Mouse (Mus musculus) cerebellum, adult 18-20 months (tissue): ENCODE data around the gene Cep250.
"Not testable (repeated sequence)": the region's sequence is repeated elsewhere in the genome, so short reads cannot be mapped to it uniquely, and the experiment has no call there.

ENCODE experiments used
- DNase-seq, 2 experiments: peaks; one replicate each; pipeline ENCODE4 v3.0.0; 2021

The Cep250 gene

DNA sequence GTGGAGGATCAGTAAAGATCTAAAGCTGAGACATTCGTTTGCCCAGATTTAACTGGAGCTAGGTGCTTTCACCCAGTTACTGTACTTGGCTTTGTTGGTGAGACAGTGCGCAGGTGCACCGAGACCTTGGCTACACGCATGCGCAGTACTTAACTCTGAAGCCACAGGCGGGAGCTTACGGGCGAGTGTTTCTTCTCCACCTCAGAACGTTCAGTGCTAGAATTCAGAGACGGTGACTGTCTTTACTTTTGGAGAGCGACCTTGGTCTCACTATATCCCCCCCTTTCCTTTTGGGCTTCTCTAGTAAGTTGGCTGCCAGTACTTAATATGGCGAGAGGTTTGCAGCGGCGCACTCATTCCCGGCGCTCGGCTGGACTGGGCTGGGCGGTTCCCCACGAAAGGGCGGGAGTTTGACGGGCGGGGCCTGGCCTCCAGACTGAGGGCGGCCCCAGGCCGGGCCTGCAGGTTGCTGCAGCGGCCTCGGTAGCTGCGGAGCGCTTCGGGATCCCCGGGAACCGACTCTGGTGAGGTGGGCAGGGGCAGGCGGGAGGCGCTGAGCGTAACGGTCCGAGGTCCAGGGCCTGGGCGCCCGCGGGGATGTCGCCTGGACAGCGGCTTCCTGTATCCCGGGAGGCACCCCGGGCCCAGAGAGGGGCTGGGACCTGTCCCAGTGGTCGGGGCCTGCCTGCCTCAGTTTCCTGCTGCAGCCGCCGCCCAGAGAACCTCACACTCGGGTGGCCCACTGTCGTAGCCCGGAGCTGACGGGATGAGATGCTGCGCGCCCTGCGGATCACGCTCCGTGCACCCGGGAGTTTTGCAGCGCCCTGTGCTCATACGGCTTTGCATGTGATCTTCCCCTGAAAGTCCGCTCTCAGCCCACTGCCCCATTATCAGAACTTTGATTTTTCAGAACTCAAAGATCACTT lies at the start of gene Cep250:
Gene Cep250, plus strand, starts transcription at position 325 of the 926 bp plus-strand sequence.
- peak; percentile 92 to 94 for DNase-seq

DNA sequence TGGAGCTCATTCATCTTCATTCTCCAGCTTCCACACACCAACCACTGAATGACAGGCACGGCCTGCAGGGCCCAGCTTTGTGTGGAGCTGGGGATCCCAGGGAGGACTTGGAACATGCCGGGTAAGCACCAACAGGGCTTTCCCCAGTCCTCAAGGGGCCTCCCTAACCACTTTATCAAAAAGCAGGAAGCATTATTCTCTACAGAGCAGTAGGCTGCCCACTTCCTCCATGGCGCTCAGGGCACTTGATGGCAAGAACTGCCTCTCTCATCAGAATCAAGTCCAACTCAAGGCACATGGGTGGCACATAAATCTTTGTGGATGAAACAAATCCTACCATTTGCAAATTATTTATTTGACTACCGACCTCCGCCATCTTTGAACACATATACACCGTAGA lies 41.6 kb upstream of the Cep250 start:
- DNase-seq: no peak

DNA sequence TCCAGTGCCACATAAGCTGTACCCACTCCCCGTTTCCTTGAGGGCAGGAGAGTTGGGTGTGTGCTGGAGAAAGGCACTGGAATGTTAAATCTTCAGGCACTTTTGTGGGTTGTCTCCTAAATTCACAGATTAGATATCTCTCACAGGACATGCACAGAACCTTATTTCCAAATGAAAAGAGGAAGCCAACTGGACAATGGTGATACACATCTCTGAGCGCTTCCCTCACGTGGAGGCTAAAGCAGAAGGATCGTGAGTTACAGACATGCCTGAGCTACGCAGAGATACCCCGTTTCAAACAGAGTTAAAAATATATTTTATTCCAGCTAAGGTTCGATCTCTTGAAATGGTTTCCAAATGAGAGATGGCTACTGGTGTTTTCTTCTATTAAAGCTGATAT lies 33.1 kb upstream of the Cep250 start:
- DNase-seq: no peak

DNA sequence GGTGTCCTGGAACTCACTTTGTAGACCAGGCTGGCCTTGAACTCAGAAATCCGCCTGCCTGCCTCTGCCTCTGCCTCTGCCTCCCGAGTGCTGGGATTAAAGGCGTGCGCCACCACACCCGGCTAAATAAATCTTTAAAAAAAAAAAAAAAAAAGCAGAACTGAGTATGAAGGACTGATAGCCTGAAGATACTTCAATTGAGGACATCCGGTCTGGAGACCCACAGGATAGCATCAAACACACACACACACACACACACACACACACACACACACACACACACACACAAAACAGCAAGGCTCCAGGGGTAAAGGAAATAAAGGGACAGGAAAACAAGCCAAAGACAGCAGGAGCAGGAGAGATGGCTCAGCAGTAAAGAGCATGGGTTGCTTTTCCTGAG lies 31.0 kb upstream of the Cep250 start:
- not testable (repeated sequence) for DNase-seq

DNA sequence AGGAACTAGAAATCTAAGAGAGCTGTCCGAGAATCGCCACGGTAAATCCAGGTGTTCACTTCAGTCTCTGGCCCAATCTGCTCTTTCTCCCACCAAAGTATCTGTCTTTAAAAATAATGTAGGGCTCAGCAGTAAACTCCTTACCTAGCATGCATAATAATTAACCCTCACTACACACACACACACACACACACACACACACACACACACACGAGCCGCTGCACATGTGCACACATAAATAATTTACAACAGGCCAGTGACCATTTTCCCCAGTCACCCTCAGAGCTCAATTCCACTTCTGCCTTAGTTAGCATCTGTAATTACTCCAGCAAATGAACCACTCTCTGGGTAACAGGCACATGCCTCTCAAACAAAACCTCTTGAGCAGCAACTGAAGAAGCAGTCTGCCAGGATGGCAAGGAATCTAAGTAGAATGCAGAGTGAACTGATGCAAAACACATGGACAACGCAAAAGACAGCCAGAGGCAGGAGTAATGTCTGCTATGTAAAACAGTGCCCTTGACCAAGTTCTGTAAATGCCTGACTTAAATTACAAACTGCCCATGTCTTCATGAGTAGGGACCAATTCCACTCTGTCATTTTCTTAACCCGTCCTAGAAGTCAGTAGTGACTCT lies 27.4 kb upstream of the Cep250 start:
- DNase-seq: no peak

DNA sequence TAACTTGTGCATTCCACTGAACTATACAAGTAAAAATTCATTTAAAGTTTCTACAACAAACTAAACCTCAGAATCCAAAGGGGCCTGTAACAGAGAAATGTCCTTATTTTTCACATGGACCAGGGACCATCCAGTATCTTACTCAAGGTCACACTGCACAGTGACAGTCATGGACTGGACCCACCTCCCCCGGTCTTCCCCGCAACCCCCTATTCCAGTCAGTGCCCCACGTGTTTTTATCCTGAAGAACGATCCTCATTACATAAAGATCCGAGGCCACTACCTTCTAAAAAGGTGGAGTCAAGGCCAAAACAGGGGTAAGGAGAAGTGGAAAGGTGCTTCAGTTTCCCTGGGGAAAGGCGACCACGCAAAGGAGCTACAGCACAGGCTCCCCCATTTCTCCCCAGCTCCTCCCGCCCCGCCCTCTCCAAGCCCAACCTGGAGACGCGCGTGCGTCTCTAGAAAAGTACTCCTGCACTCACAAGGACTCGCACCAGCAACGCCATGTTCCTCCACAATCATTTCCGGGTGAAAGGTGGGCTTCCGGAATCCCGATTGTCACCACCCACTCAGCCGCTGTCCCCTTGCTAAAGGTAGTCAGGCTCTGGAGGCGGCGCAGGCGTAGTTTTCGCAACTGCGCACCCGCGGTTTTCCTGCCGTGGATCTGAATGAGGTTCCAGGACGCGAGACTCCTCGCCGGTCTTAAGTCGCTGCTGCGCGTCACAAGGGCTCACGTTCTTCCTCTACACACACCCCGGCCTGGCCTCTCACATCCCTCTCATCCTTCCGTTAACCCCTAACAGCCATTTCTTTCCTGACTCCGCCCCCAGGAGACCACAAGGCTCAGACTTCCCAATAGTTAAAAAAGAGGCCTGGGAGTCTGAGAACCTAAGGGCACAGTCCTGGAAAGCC lies 26.5 kb upstream of the Cep250 start, which contains the start of gene Uqcc1:
Gene Uqcc1, minus strand, starts transcription at position 780 of the 912 bp plus-strand sequence.
- DNase-seq: peak; percentile 91 to 95

DNA sequence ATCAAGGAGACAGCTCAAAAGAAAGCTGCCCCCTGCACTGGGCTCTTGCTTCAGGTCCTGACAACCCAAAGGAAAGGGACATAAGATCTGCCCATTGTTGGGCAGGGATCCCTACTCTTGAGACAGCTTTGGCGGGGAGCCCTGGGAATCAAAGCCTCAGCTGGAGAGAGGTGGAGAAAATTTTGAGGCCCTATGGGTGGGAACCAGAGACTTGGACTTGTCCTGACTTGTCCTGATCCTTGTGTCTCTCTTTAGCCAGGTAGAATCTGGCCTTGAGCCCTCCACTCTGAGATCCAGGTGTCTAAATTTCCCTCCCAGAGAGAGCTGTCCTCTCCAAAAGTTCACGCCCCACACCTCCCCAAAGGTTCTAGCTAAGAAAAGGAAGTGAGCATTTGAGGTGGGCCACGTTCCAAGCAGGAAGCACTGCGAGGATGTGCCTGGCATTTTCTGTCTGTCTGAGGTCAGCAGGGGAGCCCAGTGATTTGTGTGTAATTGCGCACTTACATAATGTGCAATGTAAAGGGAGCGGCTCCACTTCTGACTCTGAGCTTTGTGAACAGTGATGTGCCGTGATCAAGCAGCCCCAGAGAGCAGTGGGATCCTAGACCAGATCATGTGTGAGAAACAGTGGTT lies 16.2 kb upstream of the Cep250 start:
- DNase-seq: no peak

DNA sequence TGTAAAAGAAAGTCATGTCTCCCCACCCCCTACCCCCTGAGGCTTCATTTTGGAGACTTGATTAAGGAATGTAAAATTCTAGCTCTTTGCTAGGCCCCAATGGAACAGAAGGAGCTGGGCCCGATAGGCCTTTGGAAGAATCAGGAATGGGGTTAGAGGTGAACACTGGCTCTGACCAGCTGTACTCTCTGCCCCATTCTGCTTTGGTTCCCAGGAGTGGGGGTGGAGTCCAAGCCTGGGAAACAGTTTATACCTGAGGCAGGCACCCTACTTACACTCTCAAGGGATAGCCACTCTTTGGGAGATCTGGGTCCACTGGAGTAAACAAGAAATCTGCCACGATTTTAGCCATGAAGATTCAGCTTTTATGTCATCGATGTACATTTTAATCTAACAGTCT lies 15.6 kb upstream of the Cep250 start, which contains the start of gene Gm15557:
Gene Gm15557, plus strand, starts transcription at position 48 of the 400 bp plus-strand sequence.
- DNase-seq: no peak

DNA sequence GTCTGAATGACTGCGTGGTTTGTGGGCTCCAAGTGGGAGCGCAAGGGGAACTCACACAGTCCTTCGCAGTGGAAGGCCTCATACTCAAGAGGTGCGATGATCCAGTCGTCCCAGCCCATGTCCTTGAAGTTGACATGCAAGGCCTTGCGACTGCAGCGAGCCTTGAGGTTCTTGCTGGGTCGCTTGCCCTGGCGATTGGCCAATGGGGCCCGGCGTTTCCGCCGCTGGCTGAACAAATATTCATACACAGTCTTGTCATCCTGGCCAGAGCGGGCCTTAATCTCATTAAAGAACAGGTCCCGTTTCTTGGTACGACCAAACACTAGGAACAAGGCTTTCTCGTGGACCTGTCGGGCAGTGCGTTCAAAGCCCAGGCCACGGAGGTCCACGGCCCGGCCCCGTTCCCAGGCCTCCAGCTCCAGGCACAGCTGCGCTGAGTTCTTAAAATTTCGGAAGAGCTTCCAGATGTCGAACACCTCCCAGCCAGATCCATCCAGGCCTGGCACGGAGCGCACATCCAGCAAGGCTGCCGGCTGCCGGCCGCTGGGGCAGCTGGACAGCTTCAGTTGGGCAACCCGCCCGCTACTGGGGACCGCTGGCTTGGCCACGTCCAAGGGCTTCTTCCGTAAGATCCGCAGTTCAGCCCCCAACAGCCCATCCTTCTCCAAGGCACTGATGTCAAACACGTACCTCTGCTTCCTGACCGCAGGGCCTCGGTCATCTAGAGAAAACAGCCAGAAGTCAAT lies 14.4 kb upstream of the Cep250 start:
- no peak for DNase-seq

DNA sequence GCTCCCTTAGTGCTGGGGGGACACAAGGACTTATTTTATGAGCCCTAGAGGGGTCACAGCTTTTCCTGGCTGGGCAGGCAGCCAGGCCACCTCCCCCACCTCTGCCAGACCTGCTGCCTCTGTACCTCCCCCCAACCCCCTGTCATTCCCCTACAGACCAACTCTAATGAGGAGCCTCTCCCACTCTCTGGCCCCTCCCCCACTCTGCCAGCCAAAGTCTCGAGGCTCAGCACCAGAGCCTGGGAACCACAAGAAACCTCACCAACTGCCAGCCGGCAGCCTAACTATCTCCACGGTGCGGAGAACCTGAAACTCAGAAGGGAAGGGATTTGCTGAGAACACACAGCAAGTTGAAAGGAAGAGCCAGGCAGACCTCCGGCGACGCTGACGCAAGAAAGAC lies 12.8 kb upstream of the Cep250 start:
- no peak for DNase-seq

DNA sequence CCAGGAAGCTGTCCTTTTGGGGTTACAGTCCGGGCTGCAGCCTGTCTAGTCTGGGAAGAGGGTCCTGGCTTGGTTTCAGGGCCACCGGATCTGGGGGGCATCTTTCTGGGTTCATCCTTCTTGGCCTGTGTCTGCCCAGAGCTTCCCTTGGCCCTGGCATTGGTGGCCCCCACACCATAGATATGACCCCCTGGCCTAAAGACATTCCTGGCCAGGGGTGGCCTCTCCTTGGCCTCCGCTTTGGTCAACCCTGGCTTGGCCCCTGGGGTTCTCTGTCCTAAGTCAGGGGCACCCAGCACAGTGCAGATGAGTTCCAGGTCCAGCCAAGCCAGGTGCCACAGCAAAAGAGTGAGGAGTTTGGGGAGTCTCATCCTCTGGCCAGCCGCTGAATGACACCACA lies 11.6 kb upstream of the Cep250 start:
- DNase-seq: no peak

DNA sequence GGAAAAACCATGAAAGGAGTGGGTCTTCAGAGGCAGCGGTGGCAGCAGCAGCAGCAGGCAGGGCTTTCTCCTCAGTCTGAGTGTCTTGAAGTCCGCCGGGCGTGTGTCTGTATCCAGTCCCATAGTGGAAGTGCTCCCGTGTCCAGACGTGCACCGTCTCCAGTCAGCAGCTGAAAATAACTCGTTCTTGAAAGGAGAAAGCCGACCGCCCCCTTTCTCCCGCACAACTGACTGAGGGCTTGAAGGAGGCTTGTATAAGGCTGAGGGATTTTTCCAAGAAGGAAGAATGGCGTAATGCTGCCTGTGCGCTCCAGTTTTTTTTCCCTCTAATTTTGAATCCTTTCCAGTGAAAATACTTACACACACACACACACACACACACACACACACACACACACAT lies 11.1 kb upstream of the Cep250 start, which contains the start of gene Gdf5:
Gene Gdf5, minus strand, starts transcription at position 244 of the 400 bp plus-strand sequence.
- no peak for DNase-seq

DNA sequence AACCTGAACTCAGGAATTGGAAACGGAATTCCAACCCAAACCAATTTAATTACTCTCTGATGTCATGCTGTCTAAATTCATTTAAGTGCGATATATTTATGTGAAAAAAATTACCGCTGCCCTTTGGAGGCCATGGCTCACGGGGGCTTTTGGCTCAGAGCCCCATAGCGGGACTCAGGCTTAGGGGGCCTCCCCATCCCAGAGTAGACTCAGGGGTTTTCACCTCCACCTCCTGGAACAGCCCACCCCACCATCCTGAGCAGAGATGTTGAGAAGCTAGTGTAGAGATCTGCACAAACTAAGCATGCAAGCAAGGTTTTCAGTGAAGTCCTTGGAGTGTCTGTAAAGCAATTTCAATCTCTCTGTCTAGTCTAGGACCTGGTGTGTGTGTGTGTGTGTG lies 10.7 kb upstream of the Cep250 start:
- no peak for DNase-seq

DNA sequence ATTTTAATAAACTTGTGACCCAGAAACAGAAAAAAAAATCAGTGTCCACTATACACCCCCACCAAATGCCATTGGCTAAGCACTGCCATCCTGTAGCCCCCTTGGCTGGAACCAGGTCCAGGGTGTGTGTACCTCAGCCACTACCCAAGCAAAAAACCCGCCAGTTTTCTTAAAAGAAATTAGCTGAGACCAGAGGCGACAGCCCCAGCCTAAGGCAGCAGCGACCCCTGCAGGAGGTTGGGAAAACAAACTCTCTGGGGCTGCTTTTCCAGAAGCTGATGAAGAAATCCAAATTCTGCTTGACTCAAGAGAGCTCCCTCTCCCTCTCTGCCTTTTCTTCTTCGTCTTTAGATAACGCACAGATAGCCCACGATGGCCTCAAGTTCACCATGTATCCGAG lies 10.2 kb upstream of the Cep250 start:
- DNase-seq: peak; percentile 60 to 70

DNA sequence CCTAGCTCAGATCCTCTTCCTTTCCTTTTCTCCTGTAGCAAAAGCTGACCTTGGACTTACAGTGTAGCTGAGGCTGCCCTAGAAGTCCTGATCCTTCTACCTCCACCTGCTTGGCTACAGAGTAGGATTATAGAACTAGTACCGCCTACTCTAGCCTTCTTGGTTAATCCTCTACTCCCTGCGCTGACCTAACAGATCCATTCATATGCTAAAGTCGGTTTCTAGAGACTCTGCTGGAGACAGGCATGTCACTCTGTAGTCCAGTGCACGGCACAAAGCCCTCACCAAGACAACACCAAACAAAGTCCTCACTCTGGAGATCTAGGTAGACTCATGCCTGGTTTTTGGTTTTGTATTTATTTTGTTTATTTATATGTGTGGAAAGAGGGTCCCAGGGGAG lies 9.8 kb upstream of the Cep250 start:
- no peak for DNase-seq

DNA sequence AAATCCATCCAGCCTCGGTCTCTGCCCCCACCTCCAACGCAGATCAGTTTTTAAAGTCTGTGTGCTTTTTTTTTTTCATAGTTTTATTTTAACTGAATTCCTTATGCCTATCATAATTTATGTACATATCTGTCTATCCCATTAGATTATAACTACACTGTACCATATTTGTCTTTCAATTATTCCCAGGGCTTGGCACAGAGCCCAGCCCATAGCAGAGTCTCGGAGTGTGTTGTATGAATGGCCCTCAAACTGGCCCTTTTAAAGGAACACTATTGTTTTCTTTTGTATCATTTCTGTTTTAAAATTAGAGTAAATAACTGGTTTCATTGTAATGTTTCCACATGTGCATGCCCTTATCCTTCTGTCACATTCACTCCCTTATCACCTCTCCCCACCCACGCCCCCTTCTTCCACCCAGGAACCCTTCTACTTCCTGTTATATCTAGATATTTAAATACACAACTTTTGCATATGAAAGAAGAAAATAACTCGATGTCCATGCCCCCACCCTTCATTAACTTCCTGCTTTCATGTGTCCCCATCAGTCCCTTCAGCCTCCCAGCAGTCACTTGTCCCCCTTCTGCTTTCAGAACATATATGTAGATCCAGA lies 8.8 kb upstream of the Cep250 start:
- DNase-seq: no peak

DNA sequence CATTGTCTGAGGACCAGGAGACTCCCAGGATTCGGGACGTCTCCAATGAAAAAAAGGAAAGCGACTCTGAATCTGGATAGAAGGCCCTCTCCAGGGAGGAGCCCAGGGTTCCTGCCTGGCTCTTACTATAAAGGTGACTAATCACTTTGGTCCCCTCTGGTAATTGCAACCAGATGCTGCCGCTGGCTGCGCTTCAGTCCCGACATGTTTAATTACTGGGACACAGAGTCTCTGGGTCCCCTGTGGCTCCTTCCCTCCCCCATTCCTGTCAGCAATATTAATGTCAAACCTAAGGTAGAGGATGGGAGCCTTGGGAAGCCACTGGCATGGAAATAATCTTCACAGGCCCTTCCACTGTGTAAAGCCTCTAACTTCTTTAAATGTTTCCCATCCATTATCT lies 6.9 kb upstream of the Cep250 start:
- no peak for DNase-seq

DNA sequence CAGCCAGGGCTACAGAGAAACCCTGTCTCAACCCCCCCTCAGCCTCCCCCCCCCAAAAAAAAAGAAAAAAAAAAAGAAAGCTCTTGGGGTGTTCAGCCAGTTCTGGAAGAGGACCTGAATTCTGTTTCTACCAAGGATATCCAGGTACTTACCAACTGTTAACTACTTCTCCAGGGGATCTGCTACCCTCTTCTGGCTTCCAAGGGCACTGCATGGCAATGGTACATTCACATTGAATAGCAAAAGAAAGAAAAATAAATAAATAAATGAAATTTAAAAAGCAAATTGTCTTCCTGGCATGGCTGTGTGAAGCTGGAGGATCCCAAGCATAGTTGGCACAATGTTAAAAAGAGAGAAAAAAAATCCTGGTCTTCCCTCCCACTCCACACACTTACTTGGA lies 4.3 kb upstream of the Cep250 start:
- DNase-seq: peak; percentile 71 to 87

DNA sequence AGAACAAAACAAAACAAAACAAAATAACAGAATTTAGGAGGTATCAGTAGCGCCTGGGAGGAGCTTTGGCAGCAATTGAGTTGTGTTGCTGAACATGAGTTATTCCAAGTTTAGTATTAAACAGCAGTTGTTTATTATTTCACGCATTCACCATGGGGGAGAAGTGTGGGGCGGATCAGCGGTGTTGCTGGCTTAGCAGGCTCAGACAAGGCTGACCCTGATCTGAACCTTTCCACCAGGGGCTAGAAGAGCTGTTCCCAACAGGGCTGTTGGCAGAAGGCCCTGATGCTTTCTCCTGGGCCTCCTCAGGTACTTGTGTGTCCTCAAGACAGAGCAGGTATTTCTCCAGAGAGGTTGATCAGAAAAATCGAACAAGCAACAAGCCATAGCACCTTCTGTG lies 3.7 kb downstream of the Cep250 start:
- no peak for DNase-seq

DNA sequence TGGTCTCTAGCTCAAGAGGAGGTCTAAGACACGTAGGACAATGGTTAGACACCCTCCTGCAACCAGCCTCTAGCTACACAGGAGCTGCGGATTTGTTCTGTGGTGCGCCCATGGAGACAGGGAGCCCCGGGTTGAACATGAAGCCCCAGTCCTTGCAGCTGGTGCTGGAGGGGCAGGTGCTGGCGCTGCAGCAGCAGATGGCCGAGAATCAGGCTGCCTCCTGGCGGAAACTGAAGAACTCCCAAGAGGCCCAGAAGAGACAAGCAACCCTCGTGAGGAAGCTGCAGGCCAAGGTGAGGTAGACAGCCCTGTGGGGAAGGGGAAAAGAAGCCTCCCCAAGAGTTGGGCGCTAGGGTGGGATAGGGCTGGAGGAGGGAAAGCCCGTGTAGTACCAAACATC lies 5.6 kb downstream of the Cep250 start:
- DNase-seq: no peak

DNA sequence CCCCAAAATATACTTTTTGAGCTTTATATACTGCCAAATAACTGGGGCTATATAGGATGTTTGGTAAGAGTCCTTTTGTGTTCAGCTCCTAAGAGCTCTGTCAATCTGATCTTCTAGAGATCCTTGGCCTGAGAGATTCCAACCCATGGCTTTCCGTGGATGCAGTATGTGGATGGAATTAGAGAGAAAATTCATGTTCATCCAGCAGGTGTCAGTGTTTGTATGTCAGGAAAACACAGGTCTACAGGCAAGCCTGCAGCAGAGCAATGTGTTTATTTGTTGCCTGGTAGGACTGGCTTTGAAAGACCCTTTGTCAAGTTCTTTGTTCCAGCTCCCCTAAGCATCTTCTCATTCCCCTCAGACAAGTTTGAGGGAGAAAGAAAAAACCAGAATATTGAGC lies 6.7 kb downstream of the Cep250 start:
- DNase-seq: peak; percentile 32 to 43
